Mouse (Mus musculus) effector memory CD4-positive, alpha-beta T cell, adult 7 months (primary cell): ENCODE results near the gene Spata31d1c. TPM values are rescaled to one million over a fixed set of nuclear protein-coding genes. Genes with fewer than 3 reads are reported as not detected.

Experiments used
- polyA plus RNA-seq: library from polyadenylated mRNA; unstranded; fragments of 100-300 nt; shearing (Covaris generic); gene quantifications from one replicate; pipeline ENCODE4 v1.2.1, GENCODE M21; 2017

Spata31d1c gene
- polyA plus RNA-seq, result not detected

DNA sequence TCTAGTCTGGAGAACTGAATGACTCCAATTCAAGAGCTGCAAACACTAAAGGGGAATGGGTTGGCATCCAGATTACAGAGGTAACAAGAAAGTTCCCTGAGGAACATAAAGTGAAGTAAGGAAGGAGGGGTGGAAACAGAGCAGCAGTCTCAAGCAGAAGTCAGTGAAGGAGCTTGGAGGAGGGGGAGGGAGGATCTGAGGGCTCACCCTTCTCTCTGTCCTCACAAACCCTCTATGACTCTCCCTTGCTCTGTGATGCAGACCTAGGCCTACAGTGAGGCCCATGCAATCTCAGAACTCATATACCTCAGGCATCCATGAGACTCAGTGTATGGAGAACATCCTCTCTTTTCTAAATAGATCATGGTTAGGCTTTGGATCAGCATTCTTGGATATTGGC lies at the start of gene Spata31d1c:
Gene Spata31d1c (plus strand): TSS at position 301 of the 400 bp plus-strand sequence.

GRCm38 (mm10) chr13:65052660-65053059 lies 19.8 kb downstream of the Spata31d1c start, which contains the start of gene Prss47:
Gene Prss47 (minus strand): TSS chr13:65052760.

Other genes with a start within 250 kb of the Spata31d1c start
- gene Cntnap3, start 129.1 kb upstream of the Spata31d1c start, polyA plus RNA-seq, result not detected
- not detected for gene Spata31, start 115.7 kb upstream of the Spata31d1c start, polyA plus RNA-seq
- not detected for gene Prss47, start 19.7 kb downstream of the Spata31d1c start, polyA plus RNA-seq
- gene Mfsd14b, start 79.9 kb downstream of the Spata31d1c start, polyA plus RNA-seq, result 73.4 TPM
- not detected for gene Olfr465-ps1, start 105.0 kb downstream of the Spata31d1c start, polyA plus RNA-seq
- gene Olfr466, start 117.2 kb downstream of the Spata31d1c start, polyA plus RNA-seq, result 0.24 TPM
- 0.79 TPM for gene Nlrp4f, start 172.9 kb downstream of the Spata31d1c start, polyA plus RNA-seq
- gene Gm10775, start 226.5 kb downstream of the Spata31d1c start, polyA plus RNA-seq, result not detected
- gene Zfp369, start 245.8 kb downstream of the Spata31d1c start, polyA plus RNA-seq, result 9.9 TPM